Mouse (Mus musculus) E14TG2a.4 (cell line): Measurements from ENCODE around the gene Tpra1.

Source experiments
- H3K27me3 ChIP-seq: 2 replicates; pipeline ENCODE4 v1.6.1; 2014; ENCODE audit warnings: low read length, control low read depth; ENCODE audit not compliant: insufficient read depth
- H3K36me3 ChIP-seq: 2 replicates; pipeline ENCODE4 v1.6.1; 2014; ENCODE audit warnings: low read length, control low read depth; ENCODE audit not compliant: insufficient read depth
- H3K4me1 ChIP-seq: replicated peaks from 2 replicates; pipeline ENCODE4 v1.6.1; 2014; ENCODE audit warnings: low read depth, low read length, control low read depth
- H3K4me3 ChIP-seq: replicated peaks from 2 replicates; pipeline ENCODE4 v1.5.1; 2014; ENCODE audit warnings: mild to moderate bottlenecking, low read length
- H3K9me3 ChIP-seq: 2 replicates; pipeline ENCODE4 v1.6.1; 2014; ENCODE audit warnings: low read length, control low read depth
- CTCF ChIP-seq: conservative IDR thresholded peaks from 2 replicates; pipeline ENCODE4 v1.5.1; 2014; ENCODE audit warnings: low read length
- NANOG ChIP-seq: IDR thresholded peaks from 2 replicates; pipeline ENCODE4 v1.6.1; 2014; ENCODE audit warnings: borderline replicate concordance, low read length, mixed read lengths
- POU5F1 ChIP-seq: IDR thresholded peaks from 2 replicates; pipeline ENCODE4 v1.6.1; 2014; ENCODE audit warnings: low read length, borderline replicate concordance

Gene Tpra1

GRCm38 (mm10) chr6:88884690-88885089 lies 17.4 kb upstream of the Tpra1 start:
- peaks cover 72% of the 10 kb centered on the region for H3K4me1 ChIP-seq

GRCm38 (mm10) chr6:88885644-88886416 lies 16.2 kb upstream of the Tpra1 start:
- TF ChIP-seq CTCF: no peak
- no peak for TF ChIP-seq POU5F1
- no peak for TF ChIP-seq NANOG
- H3K36me3 ChIP-seq: peaks cover 99% of the 10 kb centered on the region
- peaks cover 83% of the 10 kb centered on the region for H3K4me1 ChIP-seq
- no peaks in the 10 kb centered on the region for H3K27me3 ChIP-seq
- no peak overlapping the region for H3K4me3 ChIP-seq
- H3K9me3 ChIP-seq: no peaks in the 10 kb centered on the region

More at GRCm38 (mm10) chr6:88884690-88885089, 17.4 kb upstream of the Tpra1 start:
- H3K9me3 ChIP-seq: no peaks in the 10 kb centered on the region
- H3K4me3 ChIP-seq: 0 out of 2 replicates have a peak overlapping the region, but pooled peaks have one; percentile 37
- no peaks in the 10 kb centered on the region for H3K27me3 ChIP-seq
- H3K36me3 ChIP-seq: peaks cover 99% of the 10 kb centered on the region
- TF ChIP-seq NANOG: no peak
- TF ChIP-seq CTCF: no peak
- TF ChIP-seq POU5F1: no peak

- peaks cover 100% of the 10 kb centered on the region for H3K36me3 ChIP-seq
- no peak overlapping the region for H3K4me3 ChIP-seq
- H3K27me3 ChIP-seq: no peaks in the 10 kb centered on the region
- H3K4me1 ChIP-seq: peaks cover 90% of the 10 kb centered on the region
- TF ChIP-seq NANOG: no peak
- TF ChIP-seq POU5F1: no peak
- no peak for TF ChIP-seq CTCF
- H3K9me3 ChIP-seq: no peaks in the 10 kb centered on the region
These were observed 15.6 kb upstream of the Tpra1 start for GRCm38 (mm10) chr6:88886417-88886967.

GRCm38 (mm10) chr6:88889410-88890042 lies 12.5 kb upstream of the Tpra1 start:
- Histone ChIP-seq H3K4me3 (no peak overlapping the region), H3K4me1 (peaks cover 92% of the 10 kb centered on the region), H3K36me3 (peaks cover 100% of the 10 kb centered on the region), H3K9me3 (no peaks in the 10 kb centered on the region), H3K27me3 (no peaks in the 10 kb centered on the region)
- TF ChIP-seq POU5F1: no peak
- TF ChIP-seq NANOG: no peak
- no peak for TF ChIP-seq CTCF

- H3K4me3 ChIP-seq: no peak overlapping the region
- peaks cover 92% of the 10 kb centered on the region for H3K4me1 ChIP-seq
- H3K36me3 ChIP-seq: peaks cover 100% of the 10 kb centered on the region
- no peaks in the 10 kb centered on the region for H3K9me3 ChIP-seq
- TF ChIP-seq NANOG (no peak), POU5F1 (no peak), CTCF (no peak)
- H3K27me3 ChIP-seq: no peaks in the 10 kb centered on the region
These were observed 11.2 kb upstream of the Tpra1 start for GRCm38 (mm10) chr6:88890832-88891231.

- Histone ChIP-seq H3K4me1 (peaks cover 85% of the 10 kb centered on the region), H3K36me3 (peaks cover 88% of the 10 kb centered on the region), H3K27me3 (no peaks in the 10 kb centered on the region), H3K9me3 (no peaks in the 10 kb centered on the region), H3K4me3 (peak overlapping the region; percentile 63)
- TF ChIP-seq POU5F1 (no peak), CTCF (peak; percentile 83), NANOG (no peak)
These were observed 8.5 kb upstream of the Tpra1 start for GRCm38 (mm10) chr6:88893559-88893958.

- peak; percentile 39 for TF ChIP-seq CTCF
- TF ChIP-seq POU5F1: no peak
- no peak for TF ChIP-seq NANOG
- H3K4me3 ChIP-seq: peak overlapping the region; percentile 43
- no peaks in the 10 kb centered on the region for H3K9me3 ChIP-seq
- peaks cover 64% of the 10 kb centered on the region for H3K36me3 ChIP-seq
- peaks cover 78% of the 10 kb centered on the region for H3K4me1 ChIP-seq
- H3K27me3 ChIP-seq: no peaks in the 10 kb centered on the region
These were observed 6.1 kb upstream of the Tpra1 start for GRCm38 (mm10) chr6:88895943-88896342.

- H3K4me3 ChIP-seq: peak overlapping the region; percentile 98
- no peak for TF ChIP-seq POU5F1
- TF ChIP-seq CTCF: no peak
- no peak for TF ChIP-seq NANOG
- H3K27me3 ChIP-seq: no peaks in the 10 kb centered on the region
- H3K4me1 ChIP-seq: peaks cover 73% of the 10 kb centered on the region
- no peaks in the 10 kb centered on the region for H3K9me3 ChIP-seq
- H3K36me3 ChIP-seq: peaks cover 51% of the 10 kb centered on the region
These were observed 4.8 kb upstream of the Tpra1 start for GRCm38 (mm10) chr6:88897246-88897645.
